Mouse (Mus musculus): ENCODE measurements around the gene 4930447F04Rik. TPM values are rescaled to one million over a fixed set of nuclear protein-coding genes. Genes with fewer than 3 reads are reported as not detected.

The 4930447F04Rik gene
- not detected for total RNA-seq (2021)

GRCm38 (mm10) chrX:66304124-66304523 lies at the start of gene 4930447F04Rik:
4930447F04Rik (minus strand) TSS chrX:66304224.
- DNase-seq: no peak

Measured in heart, postnatal 4 days (tissue).